Mouse (Mus musculus) layer of hippocampus, postnatal 36 days (tissue): ENCODE measurements at regions not wholly inside any gene's neighbourhood (a gene's known extent, or its start where the extent isn't known, plus 50 kb on each side); places are given as distances from the start of the nearest gene placed in this dataset.
A peak's percentile ranks its signal among the peaks of the same experiment; 100 is the strongest.

Source experiments
- DNase-seq, 2 experiments: peaks; one replicate each; pipeline ENCODE4 v3.0.0; 2022

GRCm38 (mm10) chr14:92958138-92958537 is 932.3 kb downstream of the Pcdh9 start:
- DNase-seq = no peak

DNA sequence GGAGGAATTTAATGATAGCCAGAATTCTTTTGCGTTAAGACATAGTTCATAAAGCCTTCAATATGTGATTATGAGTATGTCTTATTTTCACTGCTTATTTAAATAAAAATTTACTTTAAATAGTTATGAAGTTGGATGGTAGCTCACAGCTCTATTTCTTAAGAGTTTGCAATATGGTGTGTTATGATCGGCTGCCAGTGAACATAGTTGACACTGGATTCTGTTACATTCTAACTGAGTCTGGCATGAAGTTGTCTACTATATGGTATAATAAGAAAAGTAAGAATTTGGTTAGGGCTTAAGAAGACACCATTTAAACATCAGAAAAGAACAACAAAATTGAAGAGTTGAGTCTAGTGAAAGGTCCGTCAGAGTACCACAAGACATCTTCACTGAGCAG is 935.0 kb downstream of the Pcdh9 start:
- DNase-seq = no peak

- DNase-seq = peak; percentile 12 to 20
Observed at GRCm38 (mm10) chr14:92907623-92908045, 982.8 kb downstream of the Pcdh9 start.

DNA sequence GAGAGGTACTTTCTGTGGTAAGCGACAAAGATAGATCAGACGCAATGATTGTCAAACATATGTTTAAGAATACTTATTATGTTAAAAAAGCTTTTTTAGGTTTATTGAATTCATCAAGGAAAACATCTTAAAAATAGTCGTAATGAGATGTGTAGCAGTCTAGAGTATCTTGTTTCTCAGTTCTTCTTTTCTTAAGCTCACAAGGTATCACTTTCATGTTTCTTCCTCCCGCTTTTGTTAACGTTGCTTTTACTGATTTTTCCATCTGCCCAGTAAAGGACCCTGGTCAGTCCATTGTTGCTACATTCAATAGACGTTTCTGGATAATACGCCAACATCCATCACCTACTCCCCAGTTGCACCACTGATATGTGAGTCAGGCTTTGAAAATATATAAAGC is 1015.9 kb downstream of the Pcdh9 start:
- no peak for DNase-seq

GRCm38 (mm10) chr14:92866462-92866861 is 1024.0 kb downstream of the Pcdh9 start:
- DNase-seq = no peak

DNA sequence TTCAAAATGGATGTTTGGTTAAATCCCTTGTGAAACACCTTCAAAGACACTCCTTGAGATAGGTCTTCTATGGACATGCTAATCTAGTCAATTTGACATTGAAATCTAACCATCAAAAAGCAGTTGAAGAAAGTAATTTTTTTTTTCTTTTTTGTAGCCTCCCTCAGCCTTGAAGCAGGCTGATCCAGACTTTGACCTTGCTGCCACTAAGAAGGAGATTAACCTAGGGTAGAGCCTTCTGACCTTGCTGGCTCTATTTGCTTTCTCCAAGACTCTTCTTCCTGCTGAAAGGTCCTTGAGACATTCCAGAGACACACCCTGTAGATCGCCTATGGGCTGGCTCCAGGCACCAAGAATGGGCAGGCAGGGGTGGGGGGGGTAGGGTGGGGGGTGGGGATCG is 1027.5 kb downstream of the Pcdh9 start:
- DNase-seq = no peak

DNA sequence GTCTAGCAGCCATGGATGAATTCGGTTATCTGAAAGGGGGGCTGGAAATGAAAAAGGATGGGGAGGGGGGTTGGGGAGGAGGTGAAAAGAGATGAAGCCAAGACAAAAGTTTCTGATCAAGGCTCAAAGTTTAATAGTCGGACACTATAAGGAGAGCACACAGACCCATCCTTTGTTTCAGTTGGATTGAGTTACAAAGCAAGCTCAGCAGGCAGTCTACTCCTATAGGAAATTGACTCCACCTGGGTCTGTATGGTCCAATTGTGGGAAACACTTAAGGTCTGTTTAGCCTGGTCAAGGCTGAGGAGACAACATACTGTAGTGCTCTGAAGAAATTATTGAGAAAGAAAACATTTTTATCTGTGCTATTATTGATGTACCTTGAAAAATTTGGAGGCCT is 1029.8 kb downstream of the Pcdh9 start:
- no peak for DNase-seq

DNA sequence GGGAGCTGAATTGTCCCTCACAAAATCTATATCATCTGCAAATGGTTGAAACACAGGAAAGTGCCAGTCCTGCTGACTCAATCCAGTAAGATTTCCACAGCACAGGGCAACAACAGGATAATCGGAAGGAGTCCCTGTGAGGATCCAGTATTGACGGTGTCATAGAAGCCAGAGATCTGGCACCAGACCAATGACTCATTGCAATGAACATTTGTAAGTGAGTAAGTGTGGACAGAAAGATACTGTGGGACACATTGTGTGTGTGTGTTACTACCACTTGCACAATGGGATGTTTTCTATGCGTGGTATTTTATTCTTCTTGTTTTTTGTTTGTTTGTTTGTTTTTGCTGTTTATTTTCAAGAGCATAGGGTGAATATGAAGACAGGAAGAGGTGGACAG is 1056.8 kb downstream of the Pcdh9 start:
- DNase-seq = no peak

- no peak for DNase-seq
Observed at GRCm38 (mm10) chr14:92829171-92829570, 1061.3 kb downstream of the Pcdh9 start.

- no peak for DNase-seq
Observed at GRCm38 (mm10) chr14:92826576-92827284, 1063.7 kb downstream of the Pcdh9 start.

GRCm38 (mm10) chr14:92820061-92820460 is 1070.4 kb downstream of the Pcdh9 start:
- DNase-seq = no peak
